ENCODE assay signal across 19 mouse cellular contexts in genomic region chr10:94981466-94982138, GRCm38 (mm10). TPM values are rescaled to one million over a fixed set of nuclear protein-coding genes. Genes with fewer than 3 reads are reported as not detected.
DNase-seq lines count a peak whose midpoint lies in the region; ATAC-seq and TF ChIP-seq lines count a peak whose summit lies in the region.
"Had no signal": no experiment of that assay in that cellular context is flagged by ENCODE, and none has a peak within 500 bp of the region (broad histone marks: within the 10 kb centered on the region; RNA-seq: fewer than 3 reads in every experiment).

No protein-coding gene starts in this region.

- H3K27me3 ChIP-seq in heart, embryonic 13.5 days (replicated peaks): no peaks in the 10 kb centered on the region; the same call in 1 of the 2 replicates
- H3K27me3 ChIP-seq in heart, embryonic 11.5 days (ENCODE audit: control insufficient read depth, insufficient read depth, low read length): no peaks in the 10 kb centered on the region
- no peaks in the 10 kb centered on the region for H3K27me3 ChIP-seq in neural tube, embryonic 12.5 days (replicated peaks)
- no peaks in the 10 kb centered on the region for H3K27me3 ChIP-seq in hindbrain, embryonic 16.5 days (replicated peaks; ENCODE audit: control insufficient read depth, insufficient read depth, low read length)
- H3K27me3 ChIP-seq in neural tube, embryonic 15.5 days (replicated peaks): no peaks in the 10 kb centered on the region
- no peaks in the 10 kb centered on the region for H3K27me3 ChIP-seq in thymus, adult 2 months (ENCODE audit: control insufficient read depth, insufficient read depth, low read length)
- H3K27me3 ChIP-seq: intestine, embryonic 15.5 days; liver, embryonic 12.5 days had no signal

- no peaks in the 10 kb centered on the region for H3K9me3 ChIP-seq in heart, embryonic 13.5 days
- 0 out of 2 replicates have a peak, but pooled peaks cover 3% of the 10 kb centered on the region for H3K9me3 ChIP-seq in heart, embryonic 11.5 days (replicated peaks; ENCODE audit: control insufficient read depth, low read length)
- H3K9me3 ChIP-seq in neural tube, embryonic 12.5 days: no peaks in the 10 kb centered on the region
- H3K9me3 ChIP-seq in hindbrain, embryonic 16.5 days (ENCODE audit: control insufficient read depth, low read length): no peaks in the 10 kb centered on the region
- no peaks in the 10 kb centered on the region for H3K9me3 ChIP-seq in neural tube, embryonic 15.5 days (replicated peaks)
- H3K9me3 ChIP-seq: intestine, embryonic 15.5 days; liver, embryonic 12.5 days had no signal

- H3K36me3 ChIP-seq in heart, embryonic 13.5 days: no peaks in the 10 kb centered on the region
- no peaks in the 10 kb centered on the region for H3K36me3 ChIP-seq in heart, embryonic 11.5 days (ENCODE audit: control insufficient read depth, insufficient read depth, low read length)
- no peaks in the 10 kb centered on the region for H3K36me3 ChIP-seq in neural tube, embryonic 12.5 days
- no peaks in the 10 kb centered on the region for H3K36me3 ChIP-seq in hindbrain, embryonic 16.5 days (ENCODE audit: control insufficient read depth, insufficient read depth, low read length)
- no peaks in the 10 kb centered on the region for H3K36me3 ChIP-seq in neural tube, embryonic 15.5 days
- no peaks in the 10 kb centered on the region for H3K36me3 ChIP-seq in thymus, adult 2 months (ENCODE audit: control insufficient read depth, insufficient read depth, low read length)
- H3K36me3 ChIP-seq: intestine, embryonic 15.5 days; liver, embryonic 12.5 days had no signal

- H3K27ac ChIP-seq in heart, embryonic 13.5 days (replicated peaks): 0 out of 2 replicates have a peak overlapping the region, but pooled peaks have one; percentile 9
- H3K27ac ChIP-seq in heart, embryonic 11.5 days (ENCODE audit: low read depth, low read length): no peak overlapping the region
- no peak overlapping the region for H3K27ac ChIP-seq in neural tube, embryonic 12.5 days
- H3K27ac ChIP-seq in hindbrain, embryonic 16.5 days (ENCODE audit: low read depth, low read length): no peak overlapping the region
- no peak overlapping the region for H3K27ac ChIP-seq in neural tube, embryonic 15.5 days (replicated peaks)
- no peak overlapping the region for H3K27ac ChIP-seq in thymus, adult 2 months (ENCODE audit: control insufficient read depth, insufficient read depth, low read length)
- H3K27ac ChIP-seq: intestine, embryonic 15.5 days; liver, embryonic 12.5 days had no signal

- peak overlapping the region; percentile 2; the same call in 1 of the 2 replicates for H3K4me2 ChIP-seq in heart, embryonic 13.5 days
- no peak overlapping the region for H3K4me2 ChIP-seq in heart, embryonic 11.5 days
- 0 out of 2 replicates have a peak overlapping the region, but pooled peaks have one; percentile 27 for H3K4me2 ChIP-seq in neural tube, embryonic 12.5 days (replicated peaks)
- peak overlapping the region; percentile 40 for H3K4me2 ChIP-seq in hindbrain, embryonic 16.5 days (ENCODE audit: low read length)
- H3K4me2 ChIP-seq in neural tube, embryonic 15.5 days: peak overlapping the region; percentile 13; the same call in 1 of the 2 replicates
- H3K4me2 ChIP-seq: intestine, embryonic 15.5 days; liver, embryonic 12.5 days; lung, embryonic 14.5 days had no signal

- ATAC-seq in heart, embryonic 13.5 days (ENCODE audit: extremely low read depth, insufficient number of reproducible peaks, low FRiP score, low TSS enrichment): no peak
- ATAC-seq in heart, embryonic 11.5 days (replicated peaks; ENCODE audit: insufficient number of reproducible peaks, low FRiP score, low TSS enrichment): no peak
- no peak for ATAC-seq in neural tube, embryonic 12.5 days (ENCODE audit: low FRiP score, low read depth)
- ATAC-seq in hindbrain, embryonic 16.5 days: no peak
- no peak for ATAC-seq in neural tube, embryonic 15.5 days (ENCODE audit: low FRiP score)
- ATAC-seq: intestine, embryonic 15.5 days; liver, embryonic 12.5 days had no signal

- no peak for DNase-seq in neural tube, embryonic 10.5 days (ENCODE audit: extremely low spot score, low spot score)
- no peak for DNase-seq in lung, postnatal 14 days
- no peak for DNase-seq in thymus, adult 2 months
- DNase-seq: adrenal gland, postnatal 36 days; cerebellum, adult 2 months; cerebellum, postnatal 36 days; gastrocnemius, postnatal 36 days; kidney, postnatal 36 days; layer of hippocampus, adult 9-11 months; lung, embryonic 14.5 days; lung, postnatal 4 days; thymus, postnatal 4 days had no signal

- no peak overlapping the region for H3K9ac ChIP-seq in heart, embryonic 13.5 days
- H3K9ac ChIP-seq in heart, embryonic 11.5 days (ENCODE audit: low read depth, low read length): no peak overlapping the region
- no peak overlapping the region for H3K9ac ChIP-seq in neural tube, embryonic 12.5 days
- H3K9ac ChIP-seq in hindbrain, embryonic 16.5 days (ENCODE audit: low read depth, low read length): no peak overlapping the region
- H3K9ac ChIP-seq in neural tube, embryonic 15.5 days (replicated peaks): no peak overlapping the region
- H3K9ac ChIP-seq: intestine, embryonic 15.5 days; liver, embryonic 12.5 days; lung, embryonic 14.5 days had no signal

- WGBS in heart, embryonic 13.5 days: 46% methylated on average over 12 of the region's 12 CpGs
- WGBS in heart, embryonic 11.5 days (ENCODE audit: insufficient replicate concordance): 43% methylated on average over 12 of the region's 12 CpGs
- WGBS in neural tube, embryonic 12.5 days: 52% methylated on average over 12 of the region's 12 CpGs
- WGBS in hindbrain, embryonic 16.5 days: 18% methylated on average over 12 of the region's 12 CpGs
- 25% methylated on average over 12 of the region's 12 CpGs for WGBS in neural tube, embryonic 15.5 days
- WGBS in thymus, adult 2 months: 83% methylated on average over 12 of the region's 12 CpGs

- TF ChIP-seq CTCF in thymus, adult 2 months (IDR thresholded peaks at IDR 0.05; ENCODE audit: borderline replicate concordance, control insufficient read depth, extremely low read depth, insufficient read depth, low read length, poor library complexity): no peak

- H3K4me3 ChIP-seq in heart, embryonic 13.5 days: no peak overlapping the region
- H3K4me3 ChIP-seq in heart, embryonic 11.5 days (ENCODE audit: low read depth, low read length): no peak overlapping the region
- no peak overlapping the region for H3K4me3 ChIP-seq in neural tube, embryonic 12.5 days
- no peak overlapping the region for H3K4me3 ChIP-seq in hindbrain, embryonic 16.5 days (ENCODE audit: low read length)
- no peak overlapping the region for H3K4me3 ChIP-seq in neural tube, embryonic 15.5 days (replicated peaks)
- H3K4me3 ChIP-seq in thymus, adult 2 months (ENCODE audit: control insufficient read depth, insufficient read depth, low read length): no peak overlapping the region
- H3K4me3 ChIP-seq: intestine, embryonic 15.5 days; liver, embryonic 12.5 days had no signal

- TF ChIP-seq POLR2A in thymus, adult 2 months (IDR thresholded peaks at IDR 0.05; ENCODE audit: control insufficient read depth, extremely low read depth, insufficient read depth, low read length, poor library complexity): no peak

- peaks cover 11% of the 10 kb centered on the region for H3K4me1 ChIP-seq in heart, embryonic 13.5 days
- no peaks in the 10 kb centered on the region for H3K4me1 ChIP-seq in heart, embryonic 11.5 days (ENCODE audit: control insufficient read depth, insufficient read depth, low read length)
- peaks cover 7% of the 10 kb centered on the region; the same call in 1 of the 2 replicates for H3K4me1 ChIP-seq in neural tube, embryonic 12.5 days
- peaks cover 11% of the 10 kb centered on the region for H3K4me1 ChIP-seq in hindbrain, embryonic 16.5 days (ENCODE audit: control insufficient read depth, insufficient read depth, low read depth, low read length)
- peaks cover 13% of the 10 kb centered on the region for H3K4me1 ChIP-seq in neural tube, embryonic 15.5 days
- no peaks in the 10 kb centered on the region for H3K4me1 ChIP-seq in thymus, adult 2 months (replicated peaks; ENCODE audit: control insufficient read depth, insufficient read depth, low read length)
- H3K4me1 ChIP-seq: intestine, embryonic 15.5 days; liver, embryonic 12.5 days had no signal

RNA-seq across cellular contexts. Expression of gene Plxnc1, which starts 37.0 kb away (rescaled TPM):
- polyA plus RNA-seq in heart, embryonic 13.5 days (2015; fragmentation: Nextera tagmentation; extraction: Ambion mirVana): 3.1 and 3.3 TPM in 2 replicates
- polyA plus RNA-seq in heart, embryonic 11.5 days (2014; fragmentation: Nextera tagmentation; extraction: Ambion mirVana): 6.7 and 7.1 TPM in 2 replicates
- 5.7 and 6.0 TPM in 2 replicates for polyA plus RNA-seq in neural tube, embryonic 12.5 days (2016; fragmentation: Nextera tagmentation; extraction: Ambion mirVana)
- 8.3 and 8.4 TPM in 2 replicates for polyA plus RNA-seq in hindbrain, embryonic 16.5 days (2015; fragmentation: Nextera tagmentation; extraction: Ambion mirVana)
- 7.6 and 9.8 TPM in 2 replicates for polyA plus RNA-seq in neural tube, embryonic 15.5 days (2015; fragmentation: Nextera tagmentation; extraction: Ambion mirVana)
- polyA plus RNA-seq in thymus, adult 2 months (2012; rRNA removed): 8.7 and 9.2 TPM in 2 replicates
